Mouse (Mus musculus): ENCODE measurements around the gene Wwc2. TPM values are rescaled to one million over a fixed set of nuclear protein-coding genes. Genes with fewer than 3 reads are reported as not detected.

The Wwc2 gene
- polyA plus RNA-seq, 1 experiment from 2014 or later = 1.8 TPM

GRCm38 (mm10) chr8:48019737-48020136 lies 29.0 kb upstream of the Wwc2 start:
- Histone ChIP-seq H3K9me3 (ENCODE audit: low read length) (no peaks in the 10 kb centered on the region), H3K4me3 (ENCODE audit: low read depth, low read length) (no peak overlapping the region), H3K27me3 (ENCODE audit: insufficient read depth, low read length) (no peaks in the 10 kb centered on the region), H3K9ac (replicated peaks) (no peak overlapping the region), H3K4me1 (ENCODE audit: insufficient read depth) (no peaks in the 10 kb centered on the region), H3K4me2 (ENCODE audit: low read depth, low read length) (no peak overlapping the region), H3K27ac (ENCODE audit: low read depth) (no peak overlapping the region), H3K36me3 (replicated peaks; ENCODE audit: insufficient read depth, low read length) (no peaks in the 10 kb centered on the region)
- no peak for TF ChIP-seq EP300 (IDR thresholded peaks at IDR 0.05; ENCODE audit: low read depth)
- no peak for TF ChIP-seq CTCF (IDR thresholded peaks at IDR 0.05; ENCODE audit: low read depth)
- no peak for DNase-seq
- WGBS (ENCODE audit: insufficient replicate concordance) = 36% methylated on average over 2 of the region's 2 CpGs
- no peak for ATAC-seq

- ATAC-seq (0 out of 2 replicates have a peak, but pooled peaks have one; percentile 56), DNase-seq (peak; percentile 79)
- no peaks in the 10 kb centered on the region for H3K9me3 ChIP-seq (ENCODE audit: low read length)
- TF ChIP-seq CTCF (IDR thresholded peaks at IDR 0.05; ENCODE audit: low read depth) (peak; percentile 96), EP300 (IDR thresholded peaks at IDR 0.05; ENCODE audit: low read depth) (no peak)
- H3K4me3 ChIP-seq (ENCODE audit: low read depth, low read length) = no peak overlapping the region
- H3K36me3 ChIP-seq (replicated peaks; ENCODE audit: insufficient read depth, low read length) = no peaks in the 10 kb centered on the region
- H3K27me3 ChIP-seq (ENCODE audit: insufficient read depth, low read length) = no peaks in the 10 kb centered on the region
- H3K27ac ChIP-seq (ENCODE audit: low read depth) = no peak overlapping the region
- no peak overlapping the region for H3K4me2 ChIP-seq (ENCODE audit: low read depth, low read length)
- H3K4me1 ChIP-seq (ENCODE audit: insufficient read depth) = no peaks in the 10 kb centered on the region
- 19% methylated on average over 8 of the region's 8 CpGs for WGBS (ENCODE audit: insufficient replicate concordance)
- H3K9ac ChIP-seq (replicated peaks) = no peak overlapping the region
Observed at GRCm38 (mm10) chr8:48016538-48016937, 25.8 kb upstream of the Wwc2 start.

GRCm38 (mm10) chr8:48014386-48014785 lies 23.7 kb upstream of the Wwc2 start:
- Histone ChIP-seq H3K27me3 (ENCODE audit: insufficient read depth, low read length) (no peaks in the 10 kb centered on the region), H3K36me3 (replicated peaks; ENCODE audit: insufficient read depth, low read length) (no peaks in the 10 kb centered on the region), H3K4me2 (ENCODE audit: low read depth, low read length) (no peak overlapping the region), H3K27ac (ENCODE audit: low read depth) (no peak overlapping the region), H3K9ac (replicated peaks) (no peak overlapping the region), H3K4me1 (ENCODE audit: insufficient read depth) (no peaks in the 10 kb centered on the region), H3K4me3 (ENCODE audit: low read depth, low read length) (no peak overlapping the region), H3K9me3 (ENCODE audit: low read length) (no peaks in the 10 kb centered on the region)
- 81% methylated on average over 6 of the region's 6 CpGs for WGBS (ENCODE audit: insufficient replicate concordance)
- TF ChIP-seq CTCF (IDR thresholded peaks at IDR 0.05; ENCODE audit: low read depth) = no peak
- TF ChIP-seq EP300 (IDR thresholded peaks at IDR 0.05; ENCODE audit: low read depth) = no peak
- ATAC-seq (no peak), DNase-seq (no peak)

GRCm38 (mm10) chr8:48013281-48013680 lies 22.6 kb upstream of the Wwc2 start:
- H3K4me1 ChIP-seq (ENCODE audit: insufficient read depth) = no peaks in the 10 kb centered on the region
- no peaks in the 10 kb centered on the region for H3K27me3 ChIP-seq (ENCODE audit: insufficient read depth, low read length)
- H3K27ac ChIP-seq (ENCODE audit: low read depth) = no peak overlapping the region
- no peak overlapping the region for H3K4me3 ChIP-seq (ENCODE audit: low read depth, low read length)
- no peaks in the 10 kb centered on the region for H3K36me3 ChIP-seq (replicated peaks; ENCODE audit: insufficient read depth, low read length)
- ATAC-seq = no peak
- 81% methylated on average over 9 of the region's 9 CpGs for WGBS (ENCODE audit: insufficient replicate concordance)
- no peak for DNase-seq
- TF ChIP-seq EP300 (IDR thresholded peaks at IDR 0.05; ENCODE audit: low read depth) (no peak), CTCF (IDR thresholded peaks at IDR 0.05; ENCODE audit: low read depth) (no peak)
- no peak overlapping the region for H3K4me2 ChIP-seq (ENCODE audit: low read depth, low read length)
- no peak overlapping the region for H3K9ac ChIP-seq (replicated peaks)
- H3K9me3 ChIP-seq (ENCODE audit: low read length) = no peaks in the 10 kb centered on the region

GRCm38 (mm10) chr8:48011871-48012270 lies 21.1 kb upstream of the Wwc2 start:
- 44% methylated on average over 10 of the region's 10 CpGs for WGBS (ENCODE audit: insufficient replicate concordance)
- no peak for DNase-seq
- H3K27ac ChIP-seq (ENCODE audit: low read depth) = no peak overlapping the region
- H3K4me3 ChIP-seq (ENCODE audit: low read depth, low read length) = no peak overlapping the region
- no peak overlapping the region for H3K4me2 ChIP-seq (ENCODE audit: low read depth, low read length)
- no peak overlapping the region for H3K9ac ChIP-seq (replicated peaks)
- no peaks in the 10 kb centered on the region for H3K36me3 ChIP-seq (replicated peaks; ENCODE audit: insufficient read depth, low read length)
- no peak for TF ChIP-seq CTCF (IDR thresholded peaks at IDR 0.05; ENCODE audit: low read depth)
- TF ChIP-seq EP300 (IDR thresholded peaks at IDR 0.05; ENCODE audit: low read depth) = no peak
- H3K9me3 ChIP-seq (ENCODE audit: low read length) = no peaks in the 10 kb centered on the region
- no peaks in the 10 kb centered on the region for H3K27me3 ChIP-seq (ENCODE audit: insufficient read depth, low read length)
- ATAC-seq = no peak
- H3K4me1 ChIP-seq (ENCODE audit: insufficient read depth) = no peaks in the 10 kb centered on the region

- no peak for DNase-seq
- Histone ChIP-seq H3K9me3 (ENCODE audit: low read length) (no peaks in the 10 kb centered on the region), H3K4me1 (ENCODE audit: insufficient read depth) (no peaks in the 10 kb centered on the region), H3K4me2 (ENCODE audit: low read depth, low read length) (no peak overlapping the region), H3K27ac (ENCODE audit: low read depth) (no peak overlapping the region), H3K27me3 (ENCODE audit: insufficient read depth, low read length) (no peaks in the 10 kb centered on the region), H3K9ac (replicated peaks) (no peak overlapping the region), H3K4me3 (ENCODE audit: low read depth, low read length) (no peak overlapping the region), H3K36me3 (replicated peaks; ENCODE audit: insufficient read depth, low read length) (no peaks in the 10 kb centered on the region)
- no peak for TF ChIP-seq CTCF (IDR thresholded peaks at IDR 0.05; ENCODE audit: low read depth)
- no peak for TF ChIP-seq EP300 (IDR thresholded peaks at IDR 0.05; ENCODE audit: low read depth)
- 84% methylated on average over 14 of the region's 14 CpGs for WGBS (ENCODE audit: insufficient replicate concordance)
- ATAC-seq = no peak
Observed at GRCm38 (mm10) chr8:48010977-48011376, 20.3 kb upstream of the Wwc2 start.

- H3K4me1 ChIP-seq (ENCODE audit: insufficient read depth) = no peaks in the 10 kb centered on the region
- no peak overlapping the region for H3K9ac ChIP-seq (replicated peaks)
- H3K9me3 ChIP-seq (ENCODE audit: low read length) = no peaks in the 10 kb centered on the region
- ATAC-seq (no peak), DNase-seq (no peak)
- no peak overlapping the region for H3K4me3 ChIP-seq (ENCODE audit: low read depth, low read length)
- TF ChIP-seq EP300 (IDR thresholded peaks at IDR 0.05; ENCODE audit: low read depth) (no peak), CTCF (IDR thresholded peaks at IDR 0.05; ENCODE audit: low read depth) (no peak)
- no peak overlapping the region for H3K27ac ChIP-seq (ENCODE audit: low read depth)
- H3K4me2 ChIP-seq (ENCODE audit: low read depth, low read length) = no peak overlapping the region
- H3K36me3 ChIP-seq (replicated peaks; ENCODE audit: insufficient read depth, low read length) = no peaks in the 10 kb centered on the region
- no peaks in the 10 kb centered on the region for H3K27me3 ChIP-seq (ENCODE audit: insufficient read depth, low read length)
- 78% methylated on average over 15 of the region's 15 CpGs for WGBS (ENCODE audit: insufficient replicate concordance)
Observed at GRCm38 (mm10) chr8:48009399-48009798, 18.7 kb upstream of the Wwc2 start.

Data from liver, postnatal 0 days (tissue).